Mouse (Mus musculus) gastrocnemius, adult 8-10 months (tissue): ENCODE data around the gene Baiap2l1. TPM values are rescaled to one million over a fixed set of nuclear protein-coding genes. Genes with fewer than 3 reads are reported as not detected.

Experiments
- DNase-seq, 2 experiments: peaks; one replicate each; pipeline ENCODE4 v3.0.0; 2022; ENCODE audit warnings: low spot score in 2 of 2
- total RNA-seq, 4 experiments: library from RNA; stranded (reverse); gene quantifications; 2 replicates each; pipeline ENCODE4 v1.2.4; 2022

The Baiap2l1 gene
- total RNA-seq, 4 experiments from 2014 or later = 0.27 to 0.48 (median 0.37) TPM

GRCm38 (mm10) chr5:144258131-144258611, 99.7 kb downstream of the Baiap2l1 start:
- DNase-seq = peak; percentile 46 to 60

GRCm38 (mm10) chr5:144257451-144258110, 100.3 kb downstream of the Baiap2l1 start:
- no peak for DNase-seq

GRCm38 (mm10) chr5:144256888-144257287, 101.0 kb downstream of the Baiap2l1 start:
- no peak for DNase-seq

- no peak for DNase-seq
Measured at GRCm38 (mm10) chr5:144256541-144256870, 101.4 kb downstream of the Baiap2l1 start.

- peak; percentile 34 for DNase-seq
Measured at GRCm38 (mm10) chr5:144255632-144256540, 102.0 kb downstream of the Baiap2l1 start.

GRCm38 (mm10) chr5:144254811-144255631, 102.9 kb downstream of the Baiap2l1 start:
- peak; percentile 81 to 85 for DNase-seq

GRCm38 (mm10) chr5:144254122-144254810, 103.6 kb downstream of the Baiap2l1 start:
- DNase-seq = peak; percentile 23 to 37

- no peak for DNase-seq
Measured at GRCm38 (mm10) chr5:144253212-144253611, 104.7 kb downstream of the Baiap2l1 start.

GRCm38 (mm10) chr5:144251876-144252577, 105.9 kb downstream of the Baiap2l1 start:
- no peak for DNase-seq

GRCm38 (mm10) chr5:144249871-144250270, 108.0 kb downstream of the Baiap2l1 start:
- no peak for DNase-seq

GRCm38 (mm10) chr5:144247906-144248585, 109.9 kb downstream of the Baiap2l1 start:
- DNase-seq = no peak

GRCm38 (mm10) chr5:144247307-144247706, 110.6 kb downstream of the Baiap2l1 start:
- DNase-seq = no peak

- DNase-seq = no peak
Measured at GRCm38 (mm10) chr5:144246669-144247068, 111.2 kb downstream of the Baiap2l1 start.

- no peak for DNase-seq
Measured at GRCm38 (mm10) chr5:144245592-144245991, 112.3 kb downstream of the Baiap2l1 start.

GRCm38 (mm10) chr5:144243901-144244487, 113.9 kb downstream of the Baiap2l1 start, which contains the start of gene Bri3:
TSS of gene Bri3 (plus strand) at chr5:144244437.
- no peak for DNase-seq

- no peak for DNase-seq
Measured at GRCm38 (mm10) chr5:144238969-144239368, 118.9 kb downstream of the Baiap2l1 start.

- no peak for DNase-seq
Measured at GRCm38 (mm10) chr5:144234714-144235113, 123.2 kb downstream of the Baiap2l1 start.

GRCm38 (mm10) chr5:144234222-144234621, 123.7 kb downstream of the Baiap2l1 start:
- no peak for DNase-seq

GRCm38 (mm10) chr5:144232531-144232930, 125.4 kb downstream of the Baiap2l1 start:
- DNase-seq = no peak
